Mouse (Mus musculus) embryonic facial prominence, embryonic 11.5 days (tissue): ENCODE measurements around the gene Polr3e. TPM values are rescaled to one million over a fixed set of nuclear protein-coding genes. Genes with fewer than 3 reads are reported as not detected.
"Not testable (repeated sequence)": the region's sequence is repeated elsewhere in the genome, so short reads cannot be mapped to it uniquely, and the experiment has no call there.

ENCODE experiments used
- ATAC-seq: fragments of 200-750 bp; cut with Nextera tagmentation; replicated peaks from 2 replicates; pipeline ENCODE4 v1.8.0; 2017; ENCODE audit warnings: low read depth; ENCODE audit not compliant: insufficient number of reproducible peaks, low FRiP score, low TSS enrichment
- DNase-seq: peaks from one replicate; pipeline ENCODE4 v3.0.0-alpha.2; 2015; ENCODE audit warnings: low spot score
- H3K27ac ChIP-seq: fragments of 300-500 bp; sonication (generic); replicated peaks from 2 replicates; pipeline ENCODE4 v1.5.1; 2014; ENCODE audit warnings: mild to moderate bottlenecking, low read depth, low read length, control low read depth
- H3K27me3 ChIP-seq: fragments of 300-500 bp; sonication (generic); 2 replicates; pipeline ENCODE4 v1.6.1; 2014; ENCODE audit warnings: mild to moderate bottlenecking, low read length, moderate library complexity, mixed read lengths; ENCODE audit not compliant: control insufficient read depth, insufficient read depth
- H3K36me3 ChIP-seq: fragments of 300-500 bp; sonication (generic); replicated peaks from 2 replicates; pipeline ENCODE4 v1.6.1; 2014; ENCODE audit warnings: low read depth, mild to moderate bottlenecking, low read length, moderate library complexity, mixed read lengths; ENCODE audit not compliant: control insufficient read depth, insufficient read depth
- H3K4me1 ChIP-seq: fragments of 300-500 bp; sonication (generic); 2 replicates; pipeline ENCODE4 v1.6.1; 2014; ENCODE audit warnings: low read length, mixed read lengths; ENCODE audit not compliant: control insufficient read depth, insufficient read depth
- H3K4me2 ChIP-seq: fragments of 300-500 bp; sonication (generic); 2 replicates; pipeline ENCODE4 v1.6.1; 2014; ENCODE audit warnings: low read depth, mild to moderate bottlenecking, control low read depth, low read length, moderate library complexity
- H3K4me3 ChIP-seq: fragments of 300-500 bp; sonication (generic); 2 replicates; pipeline ENCODE4 v1.5.1; 2014; ENCODE audit warnings: low read depth, low read length, control low read depth
- H3K9ac ChIP-seq: fragments of 300-500 bp; sonication (generic); replicated peaks from 2 replicates; pipeline ENCODE4 v1.6.1; 2014; ENCODE audit warnings: mild to moderate bottlenecking, control low read depth, low read length
- H3K9me3 ChIP-seq: fragments of 300-500 bp; sonication (generic); replicated peaks from 2 replicates; pipeline ENCODE4 v1.6.1; 2016; ENCODE audit warnings: mild to moderate bottlenecking, low read length, inconsistent platforms, mixed read lengths; ENCODE audit not compliant: control insufficient read depth
- WGBS: fragments of 180-500 bp; shearing (Covaris S2); extraction: QIAGEN DNeasy Blood & Tissue Kit; methylation state at CpG from one replicate; pipeline ENCODE4 v1.1.7; 2014; 5-methylcytosine and 5-hydroxymethylcytosine counted together
- polyA plus RNA-seq: library from polyadenylated mRNA; unstranded; fragments of >200 nt; fragmentation: Nextera tagmentation; extraction: Ambion mirVana; gene quantifications from 2 replicates; pipeline ENCODE4 v1.2.1, GENCODE M21; 2014

Polr3e gene
- polyA plus RNA-seq, 1 experiment from 2014 or later: 22.7 TPM

GRCm38 (mm10) chr7:120963126-120963525 is 45.6 kb downstream of the Polr3e start:
- DNase-seq: no peak
- H3K4me1 ChIP-seq: no peaks in the 10 kb centered on the region
- no peak overlapping the region for H3K4me2 ChIP-seq
- H3K27me3 ChIP-seq: no peaks in the 10 kb centered on the region
- H3K4me3 ChIP-seq: no peak overlapping the region
- H3K9me3 ChIP-seq: no peaks in the 10 kb centered on the region
- no peaks in the 10 kb centered on the region; the same call in 1 of the 2 replicates for H3K36me3 ChIP-seq
- H3K9ac ChIP-seq: no peak overlapping the region
- ATAC-seq: no peak
- WGBS: 84% methylated on average over 5 of the region's 5 CpGs
- H3K27ac ChIP-seq: no peak overlapping the region

GRCm38 (mm10) chr7:120969221-120969620 is 51.7 kb downstream of the Polr3e start:
- no peak overlapping the region for H3K9ac ChIP-seq
- WGBS: 89% methylated on average over 7 of the region's 7 CpGs
- no peaks in the 10 kb centered on the region for H3K27me3 ChIP-seq
- H3K36me3 ChIP-seq: no peaks in the 10 kb centered on the region
- ATAC-seq: no peak
- no peak overlapping the region for H3K4me3 ChIP-seq
- H3K27ac ChIP-seq: no peak overlapping the region
- no peaks in the 10 kb centered on the region for H3K9me3 ChIP-seq
- no peak for DNase-seq
- no peaks in the 10 kb centered on the region for H3K4me1 ChIP-seq
- no peak overlapping the region for H3K4me2 ChIP-seq

- no peak overlapping the region for H3K4me3 ChIP-seq
- H3K9ac ChIP-seq: no peak overlapping the region
- H3K4me2 ChIP-seq: no peak overlapping the region
- no peaks in the 10 kb centered on the region for H3K36me3 ChIP-seq
- no peaks in the 10 kb centered on the region for H3K27me3 ChIP-seq
- no peak overlapping the region for H3K27ac ChIP-seq
- ATAC-seq (no peak), DNase-seq (no peak)
- WGBS: 91% methylated on average over 5 of the region's 5 CpGs
- no peaks in the 10 kb centered on the region for H3K9me3 ChIP-seq
- no peaks in the 10 kb centered on the region for H3K4me1 ChIP-seq
Measured at GRCm38 (mm10) chr7:120970112-120970511, 52.6 kb downstream of the Polr3e start.

GRCm38 (mm10) chr7:120972471-120972870 is 54.9 kb downstream of the Polr3e start:
- DNase-seq, H3K36me3 ChIP-seq, H3K27me3 ChIP-seq, H3K4me3 ChIP-seq, H3K9ac ChIP-seq, H3K4me2 ChIP-seq, ATAC-seq, H3K9me3 ChIP-seq, H3K4me1 ChIP-seq, H3K27ac ChIP-seq: not testable (repeated sequence)
- 61% methylated on average over 2 of the region's 2 CpGs for WGBS

- Histone ChIP-seq H3K9me3 (no peaks in the 10 kb centered on the region), H3K36me3 (no peaks in the 10 kb centered on the region), H3K4me1 (no peaks in the 10 kb centered on the region), H3K9ac (no peak overlapping the region), H3K27me3 (no peaks in the 10 kb centered on the region), H3K4me3 (no peak overlapping the region), H3K4me2 (no peak overlapping the region), H3K27ac (no peak overlapping the region)
- WGBS: 96% methylated on average over 3 of the region's 3 CpGs
- ATAC-seq (no peak), DNase-seq (no peak)
Measured at GRCm38 (mm10) chr7:120974001-120974400, 56.5 kb downstream of the Polr3e start.

- H3K27me3 ChIP-seq: no peaks in the 10 kb centered on the region
- WGBS: 72% methylated on average over 7 of the region's 7 CpGs
- no peaks in the 10 kb centered on the region for H3K9me3 ChIP-seq
- H3K27ac ChIP-seq: no peak overlapping the region
- no peaks in the 10 kb centered on the region for H3K36me3 ChIP-seq
- H3K9ac ChIP-seq: no peak overlapping the region
- DNase-seq (no peak), ATAC-seq (no peak)
- no peaks in the 10 kb centered on the region for H3K4me1 ChIP-seq
- no peak overlapping the region for H3K4me2 ChIP-seq
- H3K4me3 ChIP-seq: no peak overlapping the region
Measured at GRCm38 (mm10) chr7:120977063-120977462, 59.5 kb downstream of the Polr3e start.

- ATAC-seq (no peak), DNase-seq (no peak)
- 91% methylated on average over 4 of the region's 4 CpGs for WGBS
- Histone ChIP-seq H3K4me3 (no peak overlapping the region), H3K9ac (no peak overlapping the region), H3K27ac (no peak overlapping the region), H3K4me1 (no peaks in the 10 kb centered on the region), H3K36me3 (no peaks in the 10 kb centered on the region), H3K4me2 (no peak overlapping the region), H3K27me3 (no peaks in the 10 kb centered on the region), H3K9me3 (no peaks in the 10 kb centered on the region)
Measured at GRCm38 (mm10) chr7:120980041-120980440, 62.5 kb downstream of the Polr3e start.

GRCm38 (mm10) chr7:120980931-120981924 is 63.7 kb downstream of the Polr3e start:
- H3K9me3 ChIP-seq: no peaks in the 10 kb centered on the region
- peak overlapping the region; percentile 72; the same call in 1 of the 2 replicates for H3K27ac ChIP-seq
- ATAC-seq (peak; percentile 42), DNase-seq (peak; percentile 55)
- peak overlapping the region; percentile 95 for H3K4me3 ChIP-seq
- H3K36me3 ChIP-seq: no peaks in the 10 kb centered on the region
- no peaks in the 10 kb centered on the region for H3K27me3 ChIP-seq
- H3K4me2 ChIP-seq: peak overlapping the region; percentile 83
- 6% methylated on average over 38 of the region's 39 CpGs for WGBS
- H3K4me1 ChIP-seq: no peaks in the 10 kb centered on the region
- peak overlapping the region; percentile 83 for H3K9ac ChIP-seq
